Mouse (Mus musculus): ENCODE measurements at regions not wholly inside any gene's neighbourhood (a gene's known extent, or its start where the extent isn't known, plus 50 kb on each side); places are given as distances from the start of the nearest gene placed in this dataset.

GRCm38 (mm10) chr15:68477745-68478144 is 1977.0 kb upstream of the Lrrc6 start:
- Histone ChIP-seq H3K4me3 (no peak overlapping the region), H3K27ac (no peak overlapping the region)
- TF ChIP-seq CTCF (conservative IDR thresholded peaks at IDR 0.05), result no peak
- no peak for DNase-seq (ENCODE audit: low spot score in 2 of 2)

GRCm38 (mm10) chr15:68471928-68472327 is 1971.2 kb upstream of the Lrrc6 start:
- no peak overlapping the region for H3K4me3 ChIP-seq
- DNase-seq (ENCODE audit: low spot score in 2 of 2), result no peak
- no peak for TF ChIP-seq CTCF (conservative IDR thresholded peaks at IDR 0.05)
- H3K27ac ChIP-seq, result no peak overlapping the region

GRCm38 (mm10) chr15:68462851-68463250 is 1962.1 kb upstream of the Lrrc6 start:
- DNase-seq (ENCODE audit: low spot score in 2 of 2), result no peak
- no peak for TF ChIP-seq CTCF (conservative IDR thresholded peaks at IDR 0.05)

GRCm38 (mm10) chr15:68457239-68457638 is 1956.5 kb upstream of the Lrrc6 start:
- DNase-seq (ENCODE audit: low spot score in 2 of 2), result no peak
- Histone ChIP-seq H3K27ac (no peak overlapping the region), H3K4me3 (no peak overlapping the region)
- no peak for TF ChIP-seq CTCF (conservative IDR thresholded peaks at IDR 0.05)

More at GRCm38 (mm10) chr15:68462851-68463250, 1962.1 kb upstream of the Lrrc6 start:
- no peak overlapping the region for H3K4me3 ChIP-seq
- H3K27ac ChIP-seq, result no peak overlapping the region

GRCm38 (mm10) chr15:68451971-68452370 is 1951.3 kb upstream of the Lrrc6 start:
- Histone ChIP-seq H3K4me3 (no peak overlapping the region), H3K27ac (no peak overlapping the region)
- no peak for TF ChIP-seq CTCF (conservative IDR thresholded peaks at IDR 0.05)
- DNase-seq (ENCODE audit: low spot score in 2 of 2), result no peak

- Histone ChIP-seq H3K4me3 (no peak overlapping the region), H3K27ac (peak overlapping the region; percentile 68)
- DNase-seq (ENCODE audit: low spot score in 2 of 2), result peak; percentile 74 to 86
- peak; percentile 15; the same call in 1 of the 2 replicates for TF ChIP-seq CTCF (conservative IDR thresholded peaks at IDR 0.05)
Measured at GRCm38 (mm10) chr15:68445341-68445740, 1944.6 kb upstream of the Lrrc6 start.

- TF ChIP-seq CTCF (conservative IDR thresholded peaks at IDR 0.05), result no peak
- DNase-seq (ENCODE audit: low spot score in 2 of 2), result no peak
Measured at GRCm38 (mm10) chr15:68440636-68441035, 1939.9 kb upstream of the Lrrc6 start.

GRCm38 (mm10) chr15:68435961-68436360 is 1935.3 kb upstream of the Lrrc6 start:
- H3K4me3 ChIP-seq, result no peak overlapping the region
- no peak for TF ChIP-seq CTCF (conservative IDR thresholded peaks at IDR 0.05)
- H3K27ac ChIP-seq, result peak overlapping the region; percentile 63
- peak; percentile 46 to 47 for DNase-seq (ENCODE audit: low spot score in 2 of 2)

More at GRCm38 (mm10) chr15:68440636-68441035, 1939.9 kb upstream of the Lrrc6 start:
- H3K4me3 ChIP-seq, result no peak overlapping the region
- H3K27ac ChIP-seq, result no peak overlapping the region

- TF ChIP-seq CTCF (conservative IDR thresholded peaks at IDR 0.05), result peak; percentile 36
- no peak overlapping the region for H3K4me3 ChIP-seq
- DNase-seq (ENCODE audit: low spot score in 2 of 2), result no peak
- no peak overlapping the region for H3K27ac ChIP-seq
Measured at GRCm38 (mm10) chr15:68431251-68431650, 1930.5 kb upstream of the Lrrc6 start.

- TF ChIP-seq CTCF (conservative IDR thresholded peaks at IDR 0.05), result no peak
- Histone ChIP-seq H3K4me3 (no peak overlapping the region), H3K27ac (no peak overlapping the region)
- DNase-seq (ENCODE audit: low spot score in 2 of 2), result no peak
Measured at GRCm38 (mm10) chr15:68430486-68430885, 1929.8 kb upstream of the Lrrc6 start.

GRCm38 (mm10) chr15:68428444-68429228 is 1927.9 kb upstream of the Lrrc6 start:
- peak; percentile 59 to 83 for DNase-seq (ENCODE audit: low spot score in 2 of 2)
- Histone ChIP-seq H3K4me3 (no peak overlapping the region), H3K27ac (peak overlapping the region; percentile 52; the same call in 1 of the 2 replicates)
- TF ChIP-seq CTCF (conservative IDR thresholded peaks at IDR 0.05), result peak; percentile 84

- no peak for TF ChIP-seq CTCF (conservative IDR thresholded peaks at IDR 0.05)
- no peak for DNase-seq (ENCODE audit: low spot score in 2 of 2)
- no peak overlapping the region for H3K4me3 ChIP-seq
- no peak overlapping the region for H3K27ac ChIP-seq
Measured at GRCm38 (mm10) chr15:68417142-68417541, 1916.4 kb upstream of the Lrrc6 start.

GRCm38 (mm10) chr15:68415401-68415925 is 1914.8 kb upstream of the Lrrc6 start:
- DNase-seq (ENCODE audit: low spot score in 2 of 2), result peak; percentile 29 to 59
- Histone ChIP-seq H3K27ac (no peak overlapping the region), H3K4me3 (no peak overlapping the region)
- peak; percentile 90 for TF ChIP-seq CTCF (conservative IDR thresholded peaks at IDR 0.05)

GRCm38 (mm10) chr15:68414047-68414446 is 1913.3 kb upstream of the Lrrc6 start:
- no peak overlapping the region for H3K27ac ChIP-seq
- DNase-seq (ENCODE audit: low spot score in 2 of 2), result no peak
- TF ChIP-seq CTCF (conservative IDR thresholded peaks at IDR 0.05), result no peak

More at GRCm38 (mm10) chr15:68414047-68414446, 1913.3 kb upstream of the Lrrc6 start:
- H3K4me3 ChIP-seq, result no peak overlapping the region

All from layer of hippocampus, adult 2 months (tissue).